Mouse (Mus musculus) macrophage (primary cell): Measurements from ENCODE around the gene Gnb2. TPM values are rescaled to one million over a fixed set of nuclear protein-coding genes. Genes with fewer than 3 reads are reported as not detected.

ENCODE experiments used
- H3K27ac ChIP-seq: fragments of 350-480 bp; formaldehyde crosslinking; 2 replicates; pipeline ENCODE4 v1.9.0; 2021
- H3K36me3 ChIP-seq: fragments of 350-480 bp; formaldehyde crosslinking; 2 replicates; pipeline ENCODE4 v1.9.0; 2021; ENCODE audit errors: inconsistent target
- H3K4me3 ChIP-seq: fragments of 350-480 bp; formaldehyde crosslinking; 2 replicates; pipeline ENCODE4 v1.9.0; 2021; ENCODE audit errors: inconsistent target
- H3K79me2 ChIP-seq: fragments of 350-480 bp; formaldehyde crosslinking; 2 replicates; pipeline ENCODE4 v1.9.0; 2021; ENCODE audit errors: inconsistent target
- WGBS: methylation state at CpG from one replicate; pipeline ENCODE4 v1.1.7; 2026; ENCODE audit warnings: inconsistent platforms; ENCODE audit not compliant: missing documents; 5-methylcytosine and 5-hydroxymethylcytosine counted together
- polyA plus RNA-seq: library from polyadenylated mRNA; stranded (reverse); fragments of 250-400 nt; gene quantifications from 3 replicates; pipeline ENCODE4 v1.2.4, GENCODE M21; 2018; ENCODE audit warnings: inconsistent platforms

The Gnb2 gene
- polyA plus RNA-seq, 1 experiment from 2014 or later: 139 TPM

DNA sequence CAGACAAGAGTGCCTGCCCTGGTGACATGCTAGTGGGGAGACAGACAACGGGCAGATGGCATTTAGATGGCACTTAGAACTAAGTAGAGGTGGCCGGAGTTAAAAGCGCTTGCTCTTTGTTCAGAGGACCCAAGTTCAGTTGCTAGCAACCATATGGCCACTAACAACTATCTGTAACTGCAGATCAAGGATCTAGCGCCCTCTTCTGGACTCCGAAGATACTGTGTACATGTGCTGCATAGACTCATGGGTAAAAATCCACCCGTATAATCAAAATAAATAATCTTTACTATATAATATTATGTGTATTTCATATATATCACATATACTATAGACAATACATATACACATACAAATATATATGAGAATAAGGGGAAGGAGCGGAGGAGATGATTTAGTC lies 45.7 kb downstream of the Gnb2 start:
- Histone ChIP-seq H3K27ac (no peak overlapping the region), H3K79me2 (no peaks in the 10 kb centered on the region), H3K36me3 (no peaks in the 10 kb centered on the region), H3K4me3 (no peak overlapping the region)
- 81% methylated on average over 4 of the region's 7 CpGs for WGBS

DNA sequence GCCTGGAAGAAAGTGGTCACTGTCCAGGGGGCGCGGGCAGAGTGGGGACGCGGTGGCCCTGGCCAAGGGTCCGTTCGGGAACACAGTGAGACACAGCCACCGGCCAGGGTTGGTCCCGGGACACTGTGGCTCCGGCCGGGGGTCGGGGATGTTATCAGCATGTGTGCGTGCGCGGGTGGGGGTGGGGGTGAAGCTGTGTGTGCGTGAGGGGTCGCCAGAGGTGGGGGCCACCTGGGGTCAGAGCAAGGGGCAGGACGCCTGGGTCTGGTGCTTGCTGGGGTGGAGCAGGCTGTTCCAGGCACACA lies 47.5 kb downstream of the Gnb2 start:
- no peak overlapping the region for H3K27ac ChIP-seq

DNA sequence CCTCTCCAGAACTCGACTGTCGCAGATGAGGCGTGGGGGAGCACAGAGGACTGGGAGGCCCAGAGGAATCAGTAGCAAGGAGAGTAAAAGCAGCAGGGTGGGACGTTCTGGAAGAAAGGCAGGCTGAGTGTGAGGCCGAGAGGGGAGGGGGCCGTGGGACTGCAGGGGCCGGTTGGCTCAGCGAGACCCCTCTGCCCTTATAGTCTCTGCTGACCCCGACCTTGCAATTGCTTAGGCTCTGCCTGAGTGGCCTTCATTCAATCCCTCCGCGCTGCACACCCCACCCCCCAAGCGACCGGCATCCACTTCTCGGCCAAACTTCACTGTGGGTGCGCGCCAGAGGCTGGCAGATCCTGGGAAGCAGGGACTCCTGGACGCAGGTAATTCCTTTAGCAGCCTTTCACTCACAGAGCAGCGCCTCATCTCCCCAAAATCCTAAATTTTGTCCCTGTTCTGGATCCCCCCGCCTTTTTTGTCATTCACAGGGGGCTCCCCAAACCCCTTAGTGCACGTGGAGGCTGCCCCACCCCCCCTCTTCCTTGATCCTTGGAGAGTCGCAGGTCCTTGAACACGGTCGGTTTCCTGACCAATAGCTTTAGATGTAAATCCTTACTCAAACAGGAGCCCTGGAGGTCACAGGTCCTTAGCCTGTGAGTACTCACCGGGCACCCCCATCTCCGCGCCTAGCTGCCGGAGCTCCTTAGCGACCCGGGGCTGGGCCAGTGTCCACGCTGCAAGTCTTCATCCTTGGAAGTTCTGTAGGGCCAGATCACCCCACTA lies 48.0 kb downstream of the Gnb2 start:
- Histone ChIP-seq H3K79me2 (no peaks in the 10 kb centered on the region), H3K36me3 (no peaks in the 10 kb centered on the region), H3K27ac (no peak overlapping the region), H3K4me3 (no peak overlapping the region)
- WGBS: 40% methylated on average over 30 of the region's 30 CpGs

More for the DNA sequence above, 47.5 kb downstream of the Gnb2 start:
- Histone ChIP-seq H3K79me2 (no peaks in the 10 kb centered on the region), H3K36me3 (no peaks in the 10 kb centered on the region), H3K4me3 (no peak overlapping the region)
- 18% methylated on average over 17 of the region's 17 CpGs for WGBS

DNA sequence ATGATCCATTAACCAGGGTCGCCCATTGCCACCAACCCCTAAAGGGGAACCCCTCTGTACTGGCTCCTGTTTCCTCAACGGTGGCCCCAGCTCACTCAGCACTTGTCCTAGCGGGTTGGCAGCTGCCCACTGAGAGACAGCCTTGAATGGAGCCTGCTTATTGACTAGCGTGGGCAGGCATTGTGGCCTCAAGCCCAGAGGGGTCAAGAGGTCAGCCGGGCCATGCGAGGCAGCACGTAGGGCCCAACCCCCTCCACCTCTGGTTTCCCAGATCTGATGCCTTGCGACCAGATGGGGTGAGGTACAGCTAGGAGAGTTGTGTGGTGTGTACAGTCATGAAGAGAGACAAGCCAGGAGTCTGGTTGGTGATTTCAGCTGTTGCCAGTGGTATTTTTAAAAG lies 51.4 kb downstream of the Gnb2 start:
- Histone ChIP-seq H3K27ac (no peak overlapping the region), H3K36me3 (no peaks in the 10 kb centered on the region), H3K4me3 (no peak overlapping the region), H3K79me2 (no peaks in the 10 kb centered on the region)
- WGBS: 69% methylated on average over 8 of the region's 8 CpGs

DNA sequence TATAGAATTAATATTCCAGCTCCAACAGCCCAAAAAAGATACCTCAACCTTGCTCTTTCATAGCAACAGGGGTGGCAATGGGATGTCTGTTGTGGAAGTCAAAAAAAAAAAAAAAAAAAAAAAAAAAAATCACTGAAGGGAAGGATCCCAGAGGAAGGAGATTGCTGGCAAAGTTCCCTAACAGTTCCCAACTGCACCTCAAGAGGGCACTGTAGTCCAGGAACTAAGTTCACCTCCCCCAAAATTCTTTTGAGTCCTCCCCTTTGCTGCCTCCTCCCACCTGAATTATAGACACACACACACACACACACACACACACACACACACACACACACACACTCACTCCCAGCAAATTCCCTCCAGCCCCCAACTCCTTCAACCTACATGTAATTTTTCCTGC lies 52.2 kb downstream of the Gnb2 start:
- Histone ChIP-seq H3K36me3 (no peaks in the 10 kb centered on the region), H3K4me3 (no peak overlapping the region), H3K79me2 (no peaks in the 10 kb centered on the region), H3K27ac (no peak overlapping the region)

Other genes starting within 250 kb of the Gnb2 start
- 0.11 to 0.14 TPM in 2 of 3 replicates, not detected in the other for gene Ache, start 246.0 kb downstream of the Gnb2 start, polyA plus RNA-seq
- 1.2 to 3.2 TPM (median 1.6 TPM) in 3 replicates for gene Ufsp1, start 238.9 kb downstream of the Gnb2 start, polyA plus RNA-seq
- gene Srrt, start 225.8 kb downstream of the Gnb2 start, polyA plus RNA-seq: 79.3 to 119 TPM (median 83.4 TPM) in 3 replicates
- gene Trip6, start 219.1 kb downstream of the Gnb2 start, polyA plus RNA-seq: 1.0 to 2.2 TPM (median 1.2 TPM) in 3 replicates
- 6.9 to 28.0 TPM (median 11.2 TPM) in 3 replicates for gene Slc12a9, start 199.9 kb downstream of the Gnb2 start, polyA plus RNA-seq
- not detected in 3 replicates for gene Ephb4, start 183.4 kb downstream of the Gnb2 start, polyA plus RNA-seq
- gene Zan, start 56.4 kb downstream of the Gnb2 start, polyA plus RNA-seq: 0.01 to 0.05 TPM in 2 of 3 replicates, not detected in the other
- 7.6 to 26.0 TPM (median 19.4 TPM) in 3 replicates for gene Pop7, start 31.0 kb downstream of the Gnb2 start, polyA plus RNA-seq
- gene Gigyf1, start 15.0 kb downstream of the Gnb2 start, polyA plus RNA-seq: 8.7 to 17.9 TPM (median 11.5 TPM) in 3 replicates
- gene Epo, start 268 bp downstream of the Gnb2 start, polyA plus RNA-seq: not detected in 3 replicates
- gene Actl6b, start 20.0 kb upstream of the Gnb2 start, polyA plus RNA-seq: not detected in 3 replicates
- gene Tfr2, start 36.3 kb upstream of the Gnb2 start, polyA plus RNA-seq: 0.14 to 0.17 TPM in 2 of 3 replicates, not detected in the other
- gene Mospd3, start 67.5 kb upstream of the Gnb2 start, polyA plus RNA-seq: 35.3 to 72.3 TPM (median 54.2 TPM) in 3 replicates
- 0.41 to 0.44 TPM in 2 of 3 replicates, not detected in the other for gene Pcolce, start 80.3 kb upstream of the Gnb2 start, polyA plus RNA-seq
- 0.09 TPM in 1 of 3 replicates, not detected in the others for gene Fbxo24, start 95.5 kb upstream of the Gnb2 start, polyA plus RNA-seq
- 51.6 to 108 TPM (median 60.3 TPM) in 3 replicates for gene Lrch4, start 95.6 kb upstream of the Gnb2 start, polyA plus RNA-seq
- 4.9 to 17.8 TPM (median 5.5 TPM) in 3 replicates for gene Gm20605, start 95.7 kb upstream of the Gnb2 start, polyA plus RNA-seq
- gene Sap25, start 107.8 kb upstream of the Gnb2 start, polyA plus RNA-seq: 5.2 to 25.3 TPM (median 10.5 TPM) in 3 replicates
- 0.09 TPM in 1 of 3 replicates, not detected in the others for gene Irs3, start 112.2 kb upstream of the Gnb2 start, polyA plus RNA-seq
- 12.1 to 28.4 TPM (median 17.8 TPM) in 3 replicates for gene Agfg2, start 151.2 kb upstream of the Gnb2 start, polyA plus RNA-seq
- 0.07 to 0.23 TPM (median 0.21 TPM) in 3 replicates for gene Nyap1, start 208.1 kb upstream of the Gnb2 start, polyA plus RNA-seq
- 84.4 to 112 TPM (median 101 TPM) in 3 replicates for gene Tsc22d4, start 212.2 kb upstream of the Gnb2 start, polyA plus RNA-seq
- gene Ppp1r35, start 245.3 kb upstream of the Gnb2 start, polyA plus RNA-seq: 2.7 to 25.9 TPM (median 20.7 TPM) in 3 replicates